10 mouse cellular contexts compared by ENCODE assay signal in the genomic region with DNA sequence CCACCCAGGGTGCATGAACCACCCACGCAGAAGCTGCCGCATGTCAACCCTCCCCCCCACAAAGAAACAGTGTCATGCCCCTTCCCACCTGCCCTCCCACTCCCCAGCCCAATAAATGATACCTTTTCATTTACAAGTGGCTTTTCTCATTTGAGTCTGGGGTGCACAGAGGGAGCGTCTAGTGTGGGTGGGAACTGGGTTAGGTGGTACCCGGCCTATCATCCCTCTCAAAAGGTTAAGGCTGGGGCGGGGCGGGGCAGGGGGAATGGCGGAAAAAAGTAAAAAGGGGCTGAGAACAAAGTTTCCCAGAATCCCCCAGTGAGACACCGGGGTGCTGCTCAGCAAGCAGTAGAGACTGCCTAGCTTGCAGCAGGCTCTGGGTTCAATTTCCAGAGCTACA. TPM values are rescaled to one million over a fixed set of nuclear protein-coding genes. Genes with fewer than 3 reads are reported as not detected.
DNase-seq lines count a peak whose midpoint lies in the region; ATAC-seq lines count a peak whose summit lies in the region.
"Had no signal": no experiment of that assay in that cellular context is flagged by ENCODE, and none has a peak within 500 bp of the region (broad histone marks: within the 10 kb centered on the region; RNA-seq: fewer than 3 reads in every experiment).

No protein-coding gene starts in this region.

- H3K36me3 ChIP-seq in lung, embryonic 15.5 days = no peaks in the 10 kb centered on the region
- H3K36me3 ChIP-seq in forebrain, embryonic 15.5 days = no peaks in the 10 kb centered on the region
- H3K36me3 ChIP-seq in limb, embryonic 15.5 days = no peaks in the 10 kb centered on the region
- H3K36me3 ChIP-seq in stomach, embryonic 16.5 days (ENCODE audit: control insufficient read depth, insufficient read depth, low read length) = no peaks in the 10 kb centered on the region

- peaks cover 63% of the 10 kb centered on the region for H3K27me3 ChIP-seq in lung, embryonic 15.5 days
- H3K27me3 ChIP-seq in forebrain, embryonic 15.5 days = peaks cover 59% of the 10 kb centered on the region
- H3K27me3 ChIP-seq in limb, embryonic 15.5 days = peaks cover 83% of the 10 kb centered on the region
- H3K27me3 ChIP-seq in stomach, embryonic 16.5 days (ENCODE audit: control insufficient read depth, insufficient read depth, low read length) = peaks cover 55% of the 10 kb centered on the region

- no peak for DNase-seq in lung, postnatal 10 days
- DNase-seq in embryo, embryonic 11 days = no peak
- no peak for DNase-seq in urinary bladder, postnatal 36 days (ENCODE audit: low spot score in 2 of 2)
- no peak for DNase-seq in urinary bladder, postnatal 10 days (ENCODE audit: low spot score)
- DNase-seq: kidney, adult 9 months; spleen, adult 18-20 months had no signal

- H3K4me1 ChIP-seq in lung, embryonic 15.5 days = peaks cover 25% of the 10 kb centered on the region
- H3K4me1 ChIP-seq in forebrain, embryonic 15.5 days = peaks cover 20% of the 10 kb centered on the region
- H3K4me1 ChIP-seq in limb, embryonic 15.5 days = peaks cover 16% of the 10 kb centered on the region
- no peaks in the 10 kb centered on the region for H3K4me1 ChIP-seq in stomach, embryonic 16.5 days (ENCODE audit: control insufficient read depth, insufficient read depth, low read length)

- no peaks in the 10 kb centered on the region for H3K9me3 ChIP-seq in lung, embryonic 15.5 days
- H3K9me3 ChIP-seq in forebrain, embryonic 15.5 days = no peaks in the 10 kb centered on the region
- H3K9me3 ChIP-seq in limb, embryonic 15.5 days = no peaks in the 10 kb centered on the region
- no peaks in the 10 kb centered on the region for H3K9me3 ChIP-seq in stomach, embryonic 16.5 days (replicated peaks; ENCODE audit: control insufficient read depth, low read length)

- ATAC-seq in lung, embryonic 15.5 days (ENCODE audit: borderline replicate concordance, extremely low read depth, low FRiP score, low TSS enrichment) = no peak
- no peak for ATAC-seq in forebrain, embryonic 15.5 days (replicated peaks)
- ATAC-seq in limb, embryonic 15.5 days (ENCODE audit: insufficient number of reproducible peaks, low FRiP score, low TSS enrichment, low read depth) = no peak; the same call in 1 of the 2 replicates
- peak; percentile 7; the same call in 1 of the 2 replicates for ATAC-seq in stomach, embryonic 16.5 days (ENCODE audit: insufficient read depth, low FRiP score)

- H3K9ac ChIP-seq in lung, embryonic 15.5 days = no peak overlapping the region
- H3K9ac ChIP-seq in forebrain, embryonic 15.5 days (replicated peaks) = no peak overlapping the region
- no peak overlapping the region for H3K9ac ChIP-seq in limb, embryonic 15.5 days
- no peak overlapping the region for H3K9ac ChIP-seq in stomach, embryonic 16.5 days (ENCODE audit: low read length)

- 4% methylated on average over 6 of the region's 8 CpGs for WGBS in lung, embryonic 15.5 days
- 1% methylated on average over 8 of the region's 8 CpGs for whole genome bisulfite sequencing in forebrain, embryonic 15.5 days
- 2% methylated on average over 8 of the region's 8 CpGs for WGBS in limb, embryonic 15.5 days
- WGBS in stomach, embryonic 16.5 days = 5% methylated on average over 8 of the region's 8 CpGs

- peak overlapping the region; percentile 25 for H3K4me3 ChIP-seq in lung, embryonic 15.5 days
- peak overlapping the region; percentile 33 for H3K4me3 ChIP-seq in forebrain, embryonic 15.5 days
- H3K4me3 ChIP-seq in limb, embryonic 15.5 days = peak overlapping the region; percentile 29
- H3K4me3 ChIP-seq in stomach, embryonic 16.5 days (replicated peaks; ENCODE audit: low read length) = peak overlapping the region; percentile 38; the same call in 1 of the 2 replicates

- H3K4me2 ChIP-seq in lung, embryonic 15.5 days = peak overlapping the region; percentile 54
- peak overlapping the region; percentile 44 for H3K4me2 ChIP-seq in forebrain, embryonic 15.5 days (replicated peaks)
- peak overlapping the region; percentile 56 for H3K4me2 ChIP-seq in limb, embryonic 15.5 days
- peak overlapping the region; percentile 53 for H3K4me2 ChIP-seq in stomach, embryonic 16.5 days (ENCODE audit: low read depth, low read length)

- no peak overlapping the region for H3K27ac ChIP-seq in lung, embryonic 15.5 days
- H3K27ac ChIP-seq in forebrain, embryonic 15.5 days (replicated peaks) = no peak overlapping the region
- no peak overlapping the region for H3K27ac ChIP-seq in limb, embryonic 15.5 days
- H3K27ac ChIP-seq in stomach, embryonic 16.5 days (ENCODE audit: low read length) = no peak overlapping the region

RNA-seq across cellular contexts. Expression of gene Kcnc3, which starts 14.2 kb away (rescaled TPM):
- polyA plus RNA-seq in lung, embryonic 15.5 days (2015; fragmentation: Nextera tagmentation; extraction: Ambion mirVana) = 1.5 and 2.1 TPM in 2 replicates
- 2.6 and 3.3 TPM in 2 replicates for polyA plus RNA-seq in forebrain, embryonic 15.5 days (2015; fragmentation: Nextera tagmentation; extraction: Ambion mirVana)
- 0.16 and 0.20 TPM in 2 replicates for polyA plus RNA-seq in limb, embryonic 15.5 days (2015; fragmentation: Nextera tagmentation; extraction: Ambion mirVana)
- 0.16 and 0.26 TPM in 2 replicates for polyA plus RNA-seq in stomach, embryonic 16.5 days (2015; fragmentation: Nextera tagmentation; extraction: Ambion mirVana)

RNA-seq across cellular contexts. Expression of gene Napsa, which starts 32.4 kb away (rescaled TPM):
- 30.9 and 42.2 TPM in 2 replicates for polyA plus RNA-seq in lung, embryonic 15.5 days (2015; fragmentation: Nextera tagmentation; extraction: Ambion mirVana)
- 1.0 and 1.6 TPM in 2 replicates for polyA plus RNA-seq in forebrain, embryonic 15.5 days (2015; fragmentation: Nextera tagmentation; extraction: Ambion mirVana)
- polyA plus RNA-seq in limb, embryonic 15.5 days (2015; fragmentation: Nextera tagmentation; extraction: Ambion mirVana) = 2.1 and 3.6 TPM in 2 replicates
- polyA plus RNA-seq in stomach, embryonic 16.5 days (2015; fragmentation: Nextera tagmentation; extraction: Ambion mirVana) = 3.7 and 5.4 TPM in 2 replicates

RNA-seq across cellular contexts. Expression of gene Nr1h2, which starts 50.9 kb away (rescaled TPM):
- polyA plus RNA-seq in lung, embryonic 15.5 days (2015; fragmentation: Nextera tagmentation; extraction: Ambion mirVana) = 68.4 and 75.3 TPM in 2 replicates
- polyA plus RNA-seq in forebrain, embryonic 15.5 days (2015; fragmentation: Nextera tagmentation; extraction: Ambion mirVana) = 70.5 and 79.5 TPM in 2 replicates
- polyA plus RNA-seq in limb, embryonic 15.5 days (2015; fragmentation: Nextera tagmentation; extraction: Ambion mirVana) = 71.9 and 79.8 TPM in 2 replicates
- 62.0 and 68.6 TPM in 2 replicates for polyA plus RNA-seq in stomach, embryonic 16.5 days (2015; fragmentation: Nextera tagmentation; extraction: Ambion mirVana)

RNA-seq across cellular contexts. Expression of gene Pold1, which starts 56.0 kb away (rescaled TPM):
- polyA plus RNA-seq in lung, embryonic 15.5 days (2015; fragmentation: Nextera tagmentation; extraction: Ambion mirVana) = 108 and 112 TPM in 2 replicates
- 46.9 and 54.1 TPM in 2 replicates for polyA plus RNA-seq in forebrain, embryonic 15.5 days (2015; fragmentation: Nextera tagmentation; extraction: Ambion mirVana)
- 75.7 and 83.6 TPM in 2 replicates for polyA plus RNA-seq in limb, embryonic 15.5 days (2015; fragmentation: Nextera tagmentation; extraction: Ambion mirVana)
- 70.3 and 72.8 TPM in 2 replicates for polyA plus RNA-seq in stomach, embryonic 16.5 days (2015; fragmentation: Nextera tagmentation; extraction: Ambion mirVana)
